Mouse (Mus musculus) heart, adult 11 months (tissue): Measurements from ENCODE around the gene Tfap2b.

ENCODE experiments used
- DNase-seq: peaks from one replicate; pipeline ENCODE4 v3.0.0; 2022

Tfap2b gene

DNA sequence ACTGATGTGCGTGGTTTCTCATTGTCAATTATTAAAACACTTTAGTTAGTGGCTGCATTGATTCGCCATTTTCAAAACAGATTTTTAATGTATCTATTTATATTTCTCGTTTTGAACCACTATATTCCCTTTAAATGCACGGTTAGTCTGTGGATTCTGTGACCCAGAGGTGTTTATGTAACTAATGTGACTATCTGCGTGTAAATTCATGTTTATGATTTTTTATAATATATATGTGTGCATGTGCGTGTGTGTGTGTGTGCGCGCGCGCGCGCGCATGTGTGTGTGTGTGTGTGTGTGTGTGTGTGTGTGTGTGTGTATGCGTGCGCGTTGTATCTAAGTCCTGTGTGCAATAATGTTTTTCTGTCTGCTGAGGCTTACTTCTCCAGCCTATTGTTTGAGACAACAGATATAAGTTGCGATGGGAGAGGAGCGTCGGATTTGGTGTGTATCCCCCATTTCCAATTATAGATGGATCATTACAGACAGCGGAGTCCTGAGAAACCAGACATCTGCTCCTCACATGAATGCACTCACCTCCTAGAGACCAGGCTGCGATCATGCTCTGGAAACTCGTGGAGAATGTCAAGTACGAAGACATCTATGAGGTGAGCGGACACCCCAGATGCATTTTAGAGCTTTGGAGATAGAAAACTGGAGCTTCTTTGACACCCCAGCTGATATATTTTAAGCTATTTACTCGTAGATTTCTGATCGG is at the start of gene Tfap2b:
Gene Tfap2b (plus strand): TSS at position 274 of the 718 bp plus-strand sequence.
- no peak for DNase-seq

DNA sequence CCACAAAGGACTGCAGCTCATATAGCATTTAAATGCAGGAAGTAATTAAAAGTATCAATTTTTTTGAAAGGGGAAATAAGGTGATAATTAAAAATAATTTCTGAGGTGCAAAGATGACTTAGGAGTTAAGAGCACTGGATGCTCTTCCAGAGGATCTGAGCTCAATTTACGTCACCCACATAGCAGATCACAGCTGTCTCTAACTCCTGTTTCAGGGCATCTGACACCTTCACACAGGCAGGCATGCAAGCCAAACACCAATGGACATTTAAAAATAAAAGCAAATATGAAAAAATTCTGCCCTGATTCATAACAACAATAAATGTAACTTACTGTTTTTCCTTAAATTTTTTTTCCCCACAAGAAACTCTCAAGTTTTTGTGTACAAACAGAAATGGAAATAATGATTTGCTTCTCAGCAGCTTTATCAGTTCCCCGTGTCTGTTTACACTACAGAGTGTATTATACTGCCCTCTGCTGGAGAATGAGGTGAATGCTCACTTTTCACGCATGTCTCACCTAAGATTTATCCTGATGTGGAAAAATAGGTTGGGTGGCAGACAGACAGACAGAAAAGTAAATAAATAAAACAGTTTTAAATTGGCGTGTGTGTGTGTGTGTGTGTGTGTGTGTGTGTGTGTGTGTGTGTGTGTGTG is 29.8 kb upstream of the Tfap2b start:
- DNase-seq = no peak

DNA sequence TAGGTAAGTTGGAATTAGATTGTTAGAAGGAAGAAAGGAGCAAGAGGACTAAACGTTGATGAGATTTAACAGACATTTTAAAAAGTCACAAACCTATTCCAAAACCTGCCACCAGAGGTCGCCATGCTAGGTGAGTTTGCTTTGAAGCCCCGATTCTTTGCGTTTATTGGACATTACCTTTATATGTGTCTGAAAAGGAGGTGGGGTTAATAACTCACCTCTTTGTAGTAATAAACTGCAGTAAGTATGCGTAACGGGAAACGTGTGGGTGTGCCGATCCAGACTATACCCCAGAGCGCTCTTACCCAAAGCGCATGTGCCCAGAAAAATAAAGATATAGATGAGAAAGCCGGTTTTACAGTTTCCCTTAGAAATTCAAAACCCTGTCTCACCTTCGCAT is 3.1 kb upstream of the Tfap2b start:
- no peak for DNase-seq

DNA sequence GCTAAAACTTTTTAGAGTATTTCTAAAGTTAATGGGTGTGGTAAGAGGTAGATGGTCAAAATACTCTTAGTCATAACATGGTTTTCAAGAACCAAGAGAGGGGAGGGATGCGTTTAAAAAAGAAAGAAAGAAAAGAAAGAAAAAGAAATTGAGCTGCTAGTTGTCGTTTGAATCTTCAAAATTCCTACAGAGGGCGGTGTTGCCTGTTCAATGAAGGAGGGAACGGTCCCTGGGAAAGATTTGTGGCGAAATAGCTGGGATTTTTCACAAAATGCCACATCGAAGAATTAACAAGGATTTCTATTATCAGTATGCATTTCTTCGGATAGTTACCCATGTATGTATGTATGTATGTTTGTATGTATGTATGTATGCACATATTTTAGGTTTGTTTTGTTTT is 2.5 kb upstream of the Tfap2b start:
- DNase-seq = no peak

DNA sequence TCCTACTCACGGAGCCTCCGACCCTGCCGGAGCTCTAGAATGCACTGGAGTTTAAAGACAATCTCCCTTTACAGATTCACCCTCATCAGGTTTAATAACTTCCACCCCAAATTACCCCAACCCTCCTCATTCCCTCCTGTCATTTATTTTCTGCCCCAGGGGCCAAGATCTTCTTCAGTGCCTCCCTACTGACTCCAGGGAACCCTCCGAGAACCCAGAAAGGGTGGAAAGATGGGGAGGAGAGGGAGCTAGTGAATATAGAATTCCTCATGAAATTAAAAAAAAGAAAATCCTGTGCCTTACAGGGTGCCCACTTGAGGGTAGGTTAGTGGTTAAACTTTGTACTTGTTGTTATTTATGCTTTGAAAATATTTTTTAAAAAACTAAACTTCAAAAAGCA is 1.1 kb upstream of the Tfap2b start:
- no peak for DNase-seq

DNA sequence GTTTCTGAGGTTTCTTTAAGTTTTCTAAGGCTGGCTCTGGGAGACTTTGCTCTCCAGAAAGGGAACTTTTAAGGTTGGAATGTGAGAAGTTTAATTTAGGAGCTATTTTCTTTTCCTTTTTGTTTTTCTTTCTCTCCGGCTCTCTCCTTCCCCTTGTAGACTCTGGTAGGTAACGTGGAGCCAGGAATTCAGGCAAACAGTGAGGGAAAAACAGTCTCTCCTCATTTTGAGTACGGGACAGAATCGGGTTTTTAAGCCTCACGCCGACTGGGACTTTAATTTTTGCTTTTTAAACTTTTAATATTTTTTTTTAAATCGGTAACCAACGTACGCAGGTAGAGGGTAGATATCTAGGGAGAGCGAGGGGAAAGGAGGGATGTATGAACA is 638 bp downstream of the Tfap2b start:
- no peak for DNase-seq

DNA sequence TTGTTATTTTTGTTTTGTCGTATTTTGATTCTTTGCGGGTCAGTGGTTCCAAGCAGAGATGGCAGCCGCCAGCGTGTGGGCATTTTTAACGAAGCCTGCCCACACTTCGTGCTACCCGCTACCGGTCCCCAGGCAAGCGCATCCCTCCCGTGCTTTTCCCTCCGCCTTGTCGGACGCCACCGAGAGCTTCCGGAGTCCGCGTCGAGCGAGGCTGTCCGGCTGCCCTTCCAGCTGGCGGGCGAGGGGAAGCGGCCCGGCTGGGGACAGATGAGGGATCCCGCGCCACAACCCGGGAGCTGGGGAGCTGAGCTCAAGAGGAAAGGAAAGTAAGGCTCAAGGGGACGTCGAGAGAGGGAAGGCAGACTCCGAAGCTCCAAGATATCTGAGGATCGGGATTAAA is 1.1 kb downstream of the Tfap2b start:
- DNase-seq = no peak

DNA sequence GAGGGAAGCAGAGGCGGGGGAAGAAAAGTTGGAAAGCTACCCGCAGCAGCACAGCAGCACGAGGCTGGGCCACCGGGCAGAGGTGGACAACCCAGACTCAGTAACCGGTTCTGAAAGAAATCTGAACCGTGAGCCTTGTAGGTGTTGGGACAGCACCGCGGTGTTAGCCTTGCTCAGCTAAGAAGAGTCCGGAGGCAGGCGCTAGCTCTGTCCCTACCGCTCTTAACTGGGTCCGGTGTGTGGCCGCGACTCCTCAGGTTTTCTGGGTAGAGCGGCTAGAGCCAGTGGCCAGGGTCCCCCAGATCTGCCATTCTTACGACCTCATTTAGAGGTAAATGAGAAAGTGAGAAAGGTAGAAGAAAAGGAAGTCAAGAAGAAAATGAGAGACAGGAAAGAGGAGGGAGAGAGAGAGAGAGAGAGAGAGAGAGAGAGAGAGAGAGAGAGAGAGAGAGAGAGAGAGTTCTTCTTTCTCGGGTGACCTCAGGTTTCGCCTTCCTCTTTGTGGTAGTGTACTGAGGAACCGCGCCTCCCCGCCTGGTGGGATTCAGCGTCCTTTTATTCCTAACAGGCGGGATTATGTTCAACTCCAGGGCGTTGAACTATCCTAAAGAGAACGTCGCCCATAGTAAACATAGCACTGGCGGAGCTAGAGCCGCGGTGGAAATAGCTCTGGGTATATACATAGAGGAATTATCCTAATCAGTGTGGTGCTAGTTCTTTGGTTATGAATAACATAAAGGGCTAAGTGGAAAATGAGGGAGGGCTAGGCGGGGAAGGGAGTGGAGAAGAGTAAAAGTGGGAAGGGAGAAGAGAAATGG is 1.7 kb downstream of the Tfap2b start:
- DNase-seq = no peak

DNA sequence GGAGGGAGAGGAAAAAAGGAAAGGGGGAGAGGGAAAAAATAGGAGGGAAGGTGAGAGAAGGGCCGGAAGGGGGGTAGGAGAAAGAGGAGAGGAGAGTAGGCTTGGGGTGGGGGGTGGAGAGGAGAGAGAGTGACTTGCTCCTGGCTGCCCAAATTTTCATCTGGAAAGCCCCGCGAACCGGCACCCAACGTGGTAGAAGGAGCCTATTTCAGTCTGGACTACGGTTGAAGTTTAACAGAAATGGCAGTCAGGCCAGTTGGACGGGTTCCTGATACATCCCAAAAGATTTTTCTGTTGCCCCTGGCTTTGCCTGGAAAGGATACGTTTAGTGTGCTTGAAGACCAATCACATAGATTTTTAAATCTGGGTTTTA is 2.3 kb downstream of the Tfap2b start:
- no peak for DNase-seq

DNA sequence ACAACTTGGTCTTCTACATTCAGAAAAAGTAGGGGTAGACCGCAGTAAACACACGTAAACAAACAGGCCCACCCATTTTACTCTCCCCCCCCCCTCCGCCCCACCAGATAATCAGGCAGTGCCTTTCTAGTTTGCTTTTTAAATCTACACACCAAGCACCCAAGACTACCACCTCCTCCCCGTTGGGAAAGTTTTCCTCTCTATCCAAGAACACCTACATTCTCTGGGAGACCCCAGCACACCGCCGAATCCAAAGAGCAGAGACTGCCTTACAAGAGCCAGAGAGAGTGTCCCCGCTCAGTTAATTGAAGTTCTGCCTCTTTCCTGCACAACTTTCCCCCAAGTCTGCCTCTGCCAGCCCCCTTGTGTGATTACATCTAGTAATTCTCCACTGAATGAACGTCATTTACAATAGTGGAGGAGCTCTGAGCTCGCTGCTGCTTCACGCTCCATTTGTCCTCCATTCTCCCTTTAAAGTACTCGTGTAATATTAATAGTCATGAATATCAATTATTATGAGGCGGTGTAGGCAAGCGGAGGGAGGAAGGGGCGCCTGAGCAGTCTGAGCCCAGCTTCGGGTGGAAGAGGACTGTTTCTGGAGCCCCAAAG is 2.9 kb downstream of the Tfap2b start:
- no peak for DNase-seq

DNA sequence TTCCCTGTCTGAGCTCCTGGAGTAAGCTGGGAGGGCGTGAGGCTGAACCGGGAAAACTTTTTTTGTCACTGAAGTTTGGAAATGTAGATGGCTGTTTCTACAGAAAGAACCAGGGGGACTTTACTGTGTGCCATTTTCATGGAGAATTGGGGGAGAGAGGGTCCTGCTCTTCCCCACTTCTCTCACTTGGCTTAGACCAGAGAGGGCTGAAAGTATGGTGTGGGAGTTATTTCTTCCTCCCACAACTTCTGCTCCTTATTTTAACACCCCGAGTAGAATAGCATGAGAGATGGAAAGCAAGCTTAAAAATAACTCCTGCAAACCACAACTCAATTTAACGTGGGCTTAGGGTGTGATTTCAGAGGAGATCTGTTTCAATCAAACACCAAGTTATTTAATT is 4.0 kb downstream of the Tfap2b start:
- no peak for DNase-seq

DNA sequence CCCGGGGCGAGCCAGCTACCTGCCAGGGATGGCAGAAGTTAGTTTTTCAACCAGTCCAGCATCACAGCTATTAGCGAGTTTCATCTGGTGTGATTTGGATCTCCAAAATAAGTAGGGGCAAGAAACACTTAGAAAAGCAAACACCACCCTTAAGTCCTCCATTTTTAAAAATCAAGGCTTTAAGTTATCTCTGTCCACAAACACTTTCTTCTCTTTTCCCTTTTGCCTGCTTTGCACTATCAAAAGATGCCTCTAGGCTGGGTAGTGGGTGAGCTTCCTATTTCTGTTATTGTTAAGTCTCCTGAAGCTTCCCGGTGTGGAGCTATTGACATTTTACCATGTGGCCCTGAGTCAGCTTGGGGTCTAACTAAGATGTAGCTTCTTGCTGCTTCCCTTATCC is 4.5 kb downstream of the Tfap2b start:
- no peak for DNase-seq

DNA sequence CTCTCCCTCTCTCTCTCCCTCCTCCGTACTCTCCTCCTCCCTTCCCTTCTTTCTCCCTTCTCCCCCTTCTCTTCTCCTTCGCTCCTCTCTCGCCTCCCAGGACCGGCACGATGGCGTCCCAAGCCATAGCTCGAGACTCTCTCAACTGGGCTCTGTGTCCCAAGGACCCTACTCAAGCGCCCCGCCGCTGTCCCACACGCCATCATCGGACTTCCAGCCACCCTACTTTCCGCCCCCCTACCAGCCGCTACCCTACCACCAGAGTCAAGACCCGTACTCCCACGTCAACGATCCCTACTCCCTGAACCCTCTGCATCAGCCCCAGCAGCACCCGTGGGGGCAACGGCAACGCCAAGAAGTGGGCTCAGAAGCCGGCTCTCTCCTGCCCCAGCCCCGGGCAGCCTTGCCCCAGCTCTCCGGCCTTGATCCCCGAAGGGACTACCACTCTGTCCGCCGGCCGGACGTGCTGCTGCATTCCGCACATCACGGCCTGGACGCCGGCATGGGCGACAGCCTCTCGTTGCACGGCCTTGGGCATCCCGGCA is 5.2 kb downstream of the Tfap2b start:
- DNase-seq = no peak

DNA sequence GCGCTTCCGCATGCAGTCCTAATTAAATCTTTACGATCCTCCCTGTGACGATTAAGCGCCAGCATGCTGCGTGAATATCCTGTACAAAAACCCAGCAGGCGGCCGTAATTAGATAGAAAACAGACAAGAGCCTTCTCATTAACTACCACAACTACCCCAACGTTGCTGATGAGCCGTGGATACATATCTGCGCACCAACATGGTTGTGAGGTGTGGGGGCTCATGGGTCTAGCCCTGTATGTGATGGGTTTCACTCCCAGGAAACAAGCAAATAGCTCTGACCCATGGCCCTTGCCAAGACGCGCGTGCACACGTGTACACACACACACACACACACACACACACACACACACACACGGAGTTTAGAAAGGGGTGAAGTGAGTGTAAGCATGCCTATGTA is 8.7 kb downstream of the Tfap2b start:
- DNase-seq = no peak

DNA sequence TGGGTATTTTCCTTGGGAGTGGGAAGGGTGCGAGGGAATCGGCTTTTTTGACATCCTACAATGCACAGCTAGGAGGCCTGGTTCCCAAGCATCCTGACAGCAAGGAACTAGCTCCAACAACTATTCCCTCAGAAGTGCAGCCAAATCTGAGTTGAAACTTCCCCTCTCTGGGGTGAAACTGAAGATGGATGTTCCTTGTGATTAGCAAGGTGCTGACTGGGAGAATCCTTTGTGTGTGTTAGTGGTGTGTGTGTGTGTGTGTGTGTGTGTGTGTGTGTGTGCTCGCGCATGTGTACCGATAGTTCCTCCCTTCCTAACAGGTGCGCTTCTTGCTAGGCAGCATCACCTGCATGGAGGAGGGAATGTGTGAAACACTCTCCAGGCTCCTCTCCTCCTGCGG is 9.5 kb downstream of the Tfap2b start:
- DNase-seq = no peak

DNA sequence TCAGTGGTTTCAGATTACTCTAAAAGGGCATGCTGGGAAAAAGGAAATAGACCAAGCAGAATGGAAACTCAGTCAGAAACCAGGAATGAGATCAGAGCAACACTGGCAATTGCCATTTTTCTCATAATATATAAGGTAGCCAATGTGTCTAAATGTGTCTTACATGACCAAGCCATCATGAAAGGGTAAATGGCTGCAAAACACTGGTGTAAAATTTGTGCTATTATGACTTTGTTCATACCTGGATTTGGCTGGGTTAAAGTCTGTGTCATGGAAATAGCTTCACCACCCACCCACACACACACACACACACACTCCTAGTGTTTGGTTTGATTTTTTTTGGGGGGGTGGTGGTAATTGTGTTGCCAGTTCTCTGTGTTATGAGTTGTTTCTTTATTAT is 10.7 kb downstream of the Tfap2b start:
- no peak for DNase-seq

DNA sequence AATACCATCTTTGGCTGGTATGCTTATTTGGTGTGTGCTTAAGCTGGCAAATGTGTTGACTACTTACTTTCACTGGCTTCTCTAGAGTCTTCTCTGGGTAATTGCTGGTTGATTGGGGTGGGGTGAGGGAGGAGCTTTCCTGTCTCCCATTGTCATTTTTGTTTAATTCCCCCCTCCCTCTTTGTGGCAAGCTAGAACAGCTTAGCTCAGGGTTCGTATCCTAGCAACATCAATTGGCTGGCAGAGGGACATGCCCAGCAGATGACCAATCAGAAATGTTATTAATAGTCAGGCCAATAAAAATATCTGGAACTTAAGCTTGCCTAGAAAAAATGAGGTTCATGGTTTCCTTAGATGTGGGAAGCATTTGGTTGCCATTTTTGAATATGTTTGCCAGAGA is 11.8 kb downstream of the Tfap2b start:
- no peak for DNase-seq

DNA sequence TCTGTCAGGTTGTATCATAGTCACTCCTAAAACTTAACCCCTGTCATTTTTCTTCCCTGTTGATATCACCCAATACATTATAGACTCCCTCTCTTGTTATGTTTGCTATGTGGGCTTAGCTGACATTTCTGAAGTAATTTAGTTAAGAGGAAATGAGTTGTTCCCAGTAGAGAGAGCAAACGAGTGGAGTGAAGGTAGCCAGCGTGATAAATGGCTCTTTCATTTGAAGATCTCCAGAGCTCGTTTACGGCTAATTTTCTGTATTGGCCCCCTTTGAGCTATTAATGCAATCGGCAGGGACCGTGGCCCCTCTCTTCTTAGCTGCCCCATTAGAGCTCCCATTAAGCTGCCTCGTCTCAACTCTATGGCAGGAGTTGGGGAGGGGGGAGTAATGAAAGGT is 12.9 kb downstream of the Tfap2b start:
- no peak for DNase-seq

DNA sequence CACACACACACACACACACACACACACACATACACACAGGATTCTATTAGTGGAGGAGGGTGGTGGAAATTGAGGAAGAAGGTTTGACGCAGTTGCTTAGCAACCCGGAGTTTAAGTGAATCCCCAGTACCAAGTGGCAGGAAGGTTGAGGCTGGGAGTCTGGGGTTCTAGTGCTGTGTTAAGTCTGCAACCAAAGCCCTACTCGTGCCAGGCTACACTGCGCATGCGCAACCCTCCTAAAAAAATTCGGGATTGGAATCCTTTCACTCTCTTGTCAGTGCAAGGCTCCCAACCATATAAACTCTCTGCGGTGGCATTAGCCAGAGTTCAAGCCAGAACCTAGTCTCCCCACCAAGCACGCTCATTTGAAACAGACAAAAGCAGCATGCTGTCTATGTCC is 18.0 kb downstream of the Tfap2b start:
- DNase-seq = no peak

DNA sequence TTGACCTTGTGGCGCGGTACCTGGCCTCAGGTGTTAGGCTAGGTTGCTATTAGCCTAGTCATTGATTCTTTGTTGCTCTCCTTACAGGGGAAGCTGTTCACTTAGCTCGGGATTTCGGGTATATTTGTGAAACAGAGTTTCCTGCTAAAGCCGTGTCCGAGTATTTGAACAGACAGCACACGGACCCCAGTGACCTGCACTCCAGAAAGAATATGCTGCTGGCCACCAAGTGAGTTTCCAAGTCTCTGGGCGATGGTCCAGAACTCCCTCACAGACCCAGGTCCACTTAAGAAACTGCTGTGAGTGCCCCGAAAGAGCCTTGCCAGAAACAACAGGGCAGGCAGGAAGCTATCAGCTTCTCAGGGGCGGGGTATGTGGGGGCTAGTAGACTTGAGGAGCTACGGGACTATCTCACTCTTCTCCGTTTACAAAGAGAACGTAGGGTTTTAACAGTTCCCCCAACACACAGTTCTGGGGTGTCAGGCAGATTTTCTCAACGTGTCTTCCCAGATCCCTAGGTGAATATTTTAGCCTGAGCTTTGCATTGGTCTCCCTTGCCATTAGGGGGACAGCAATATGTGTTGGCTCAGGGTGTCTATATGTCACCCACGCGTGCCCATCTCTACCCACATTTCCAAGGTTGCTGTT is 22.3 kb downstream of the Tfap2b start:
- no peak for DNase-seq

DNA sequence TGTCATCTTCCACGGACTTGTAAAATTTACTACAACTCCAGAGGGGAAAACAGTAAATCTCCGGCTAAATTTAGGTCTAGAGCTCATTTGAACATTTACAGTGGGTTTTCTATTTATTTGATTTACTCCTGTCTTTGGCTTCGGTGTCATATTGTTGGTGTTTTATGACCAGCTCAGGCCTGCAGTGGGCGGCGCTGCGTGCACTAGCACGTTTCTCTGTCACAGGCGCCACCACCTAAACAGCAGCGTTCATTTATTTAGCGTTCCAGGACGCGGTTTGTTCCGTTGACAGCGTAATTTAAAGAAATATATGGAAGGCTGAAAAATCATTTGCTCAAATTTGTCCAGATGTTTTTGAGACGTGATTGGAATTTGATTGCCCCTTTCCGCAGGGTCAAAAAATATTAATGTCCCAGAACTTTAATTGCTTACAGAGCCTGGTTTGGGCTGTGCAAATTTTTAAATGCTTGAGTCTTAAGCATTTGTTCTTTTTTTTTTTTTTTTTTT is 22.9 kb downstream of the Tfap2b start:
- no peak for DNase-seq

DNA sequence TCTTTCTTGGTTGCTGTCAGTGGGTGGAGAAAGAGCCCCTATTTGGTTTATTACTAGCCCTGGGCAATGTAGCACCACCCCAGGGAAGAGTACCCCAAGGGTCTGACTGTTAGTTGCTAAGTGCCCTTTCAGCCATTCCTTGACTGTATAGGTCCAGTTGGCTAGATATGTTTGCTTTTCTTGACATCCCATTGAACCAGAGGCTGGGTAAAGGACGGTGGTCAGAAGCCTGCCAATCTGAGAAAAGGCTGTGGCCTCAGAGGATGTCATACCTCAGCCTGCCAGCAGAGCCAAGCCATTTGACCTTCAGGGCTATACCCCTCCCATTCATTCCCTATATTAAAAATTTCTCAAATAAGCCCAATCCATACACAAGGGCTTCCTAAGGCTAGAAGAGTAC is 24.0 kb downstream of the Tfap2b start:
- DNase-seq = peak; percentile 53

DNA sequence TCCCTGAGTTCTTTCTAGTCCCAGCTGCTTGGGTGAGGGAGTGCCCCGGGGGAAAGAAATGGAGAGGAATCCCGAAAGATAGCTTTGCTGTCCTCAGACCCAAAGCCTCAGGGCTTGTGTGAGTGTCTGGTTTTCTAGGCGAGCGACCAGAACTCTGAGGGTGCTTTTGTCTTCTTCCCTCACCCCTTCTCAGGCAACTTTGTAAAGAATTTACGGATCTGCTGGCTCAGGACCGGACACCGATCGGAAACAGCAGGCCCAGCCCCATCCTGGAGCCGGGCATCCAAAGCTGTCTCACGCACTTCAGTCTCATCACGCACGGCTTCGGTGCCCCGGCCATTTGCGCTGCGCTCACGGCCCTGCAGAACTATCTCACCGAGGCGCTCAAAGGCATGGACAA is 25.1 kb downstream of the Tfap2b start:
- DNase-seq = no peak
